In genomic region chr13:94847870-94848269, GRCm38 (mm10) we compare ENCODE assay signal across 30 mouse cellular contexts. TPM values are rescaled to one million over a fixed set of nuclear protein-coding genes. Genes with fewer than 3 reads are reported as not detected.
DNase-seq lines count a peak whose midpoint lies in the region; ATAC-seq lines count a peak whose summit lies in the region.
"Had no signal": no experiment of that assay in that cellular context is flagged by ENCODE, and none has a peak within 500 bp of the region (broad histone marks: within the 10 kb centered on the region; RNA-seq: fewer than 3 reads in every experiment).

No protein-coding gene starts in this region.

- WGBS in heart, embryonic 10.5 days, result 69% methylated on average over 7 of the region's 7 CpGs

- H3K4me1 ChIP-seq in heart, embryonic 10.5 days, result 0 out of 2 replicates have a peak, but pooled peaks cover 6% of the 10 kb centered on the region

- ATAC-seq in monocyte, adult 5-6 weeks (replicated peaks; ENCODE audit: insufficient number of reproducible peaks, low FRiP score, low TSS enrichment, poor library complexity, severe bottlenecking), result no peak
- ATAC-seq: activated CD4-positive, CD25-positive, alpha-beta regulatory T cell, adult 4 months; CD4-positive, CD25-positive, alpha-beta regulatory T cell, adult 4 months; Patski had no signal

- H3K9me3 ChIP-seq in heart, embryonic 10.5 days, result no peaks in the 10 kb centered on the region
- H3K9me3 ChIP-seq: G1E had no signal

- no peak overlapping the region for H3K27ac ChIP-seq in heart, embryonic 10.5 days

- H3K36me3 ChIP-seq in heart, embryonic 10.5 days, result peaks cover 12% of the 10 kb centered on the region; the same call in 1 of the 2 replicates

- DNase-seq in heart, adult 11 months, result peak; percentile 40
- DNase-seq in heart, embryonic 10.5 days (ENCODE audit: low spot score), result no peak
- DNase-seq in ES-CJ7 (ENCODE audit: low read depth, low spot score) (peak; percentile 47), R1 (ENCODE audit: low read depth, low spot score) (peak; percentile 49), ZHBTc4 (ENCODE audit: low read depth, low spot score) (peak; percentile 59)
- no peak for DNase-seq in spleen, adult 18-20 months
- no peak for DNase-seq in gastrocnemius, postnatal 25 days
- DNase-seq: adrenal gland, adult 2 months; adrenal gland, adult 8-10 months; adrenal gland, postnatal 10 days; adrenal gland, postnatal 14 days; adrenal gland, postnatal 25 days; adrenal gland, postnatal 36 days; B cell, adult 2 months; cerebellum, adult 11 months; cerebellum, adult 11-12 months; cerebellum, adult 18-20 months; cerebellum, adult 2 months; cerebellum, adult 8-10 months had no signal

- no peaks in the 10 kb centered on the region for H3K27me3 ChIP-seq in heart, embryonic 10.5 days (ENCODE audit: insufficient read depth, poor library complexity, severe bottlenecking)
- H3K27me3 ChIP-seq: CH12.LX, Patski had no signal

- no peak overlapping the region for H3K4me3 ChIP-seq in heart, embryonic 10.5 days

RNA-seq across cellular contexts. Expression of gene Otp, which starts 27.5 kb away (rescaled TPM):
- polyA plus RNA-seq in heart, embryonic 10.5 days (2016; fragmentation: Nextera tagmentation; extraction: Ambion mirVana), result not detected in 2 replicates
- not detected in 3 replicates for total RNA-seq in monocyte, adult 5-6 weeks (2017)
- total RNA-seq in gastrocnemius, postnatal 25 days (2021), result not detected
- total RNA-seq: adrenal gland, adult 18-20 months; adrenal gland, adult 2 months; adrenal gland, adult 8-10 months; adrenal gland, postnatal 10 days; adrenal gland, postnatal 14 days; adrenal gland, postnatal 25 days; adrenal gland, postnatal 36 days; adrenal gland, postnatal 4 days; CH12.LX; ES-E14; G1E; MEL had no signal
- polyA plus RNA-seq: activated CD4-positive, CD25-positive, alpha-beta regulatory T cell, adult 4 months; adrenal gland, adult 2 months; C2C12; CD4-positive, CD25-positive, alpha-beta regulatory T cell, adult 4 months; Patski had no signal

RNA-seq across cellular contexts. Expression of gene Tbca, which starts 59.2 kb away (rescaled TPM):
- 222 and 226 TPM in 2 replicates for polyA plus RNA-seq in heart, embryonic 10.5 days (2016; fragmentation: Nextera tagmentation; extraction: Ambion mirVana)
- 116 to 181 TPM (median 147 TPM) in 3 replicates for total RNA-seq in monocyte, adult 5-6 weeks (2017)
- total RNA-seq in gastrocnemius, postnatal 25 days (2021), result 10 to 100 TPM; 66.8 to 70.0 TPM

Comparison
In these comparisons a context has a peak if more than half of its experiments do, and no peak if none do; other contexts are left out.
1. DNase-seq: peak in heart, adult 11 months (single experiment), ES-CJ7 (single experiment), R1 (single experiment) and ZHBTc4 (single experiment); none in heart, embryonic 10.5 days (single experiment), spleen, adult 18-20 months (0 of 2) and gastrocnemius, postnatal 25 days (single experiment).